Mouse (Mus musculus): ENCODE data around the gene Rccd1.
"Not testable (repeated sequence)": the region's sequence is repeated elsewhere in the genome, so short reads cannot be mapped to it uniquely, and the experiment has no call there.

Rccd1 gene

GRCm38 (mm10) chr7:80343270-80344018, 19.2 kb upstream of the Rccd1 start:
- no peak for DNase-seq

GRCm38 (mm10) chr7:80342858-80343257, 18.6 kb upstream of the Rccd1 start, which contains the start of gene Hddc3:
Hddc3 (plus strand) TSS chr7:80343104.
- DNase-seq = peak; percentile 99

GRCm38 (mm10) chr7:80341793-80342192, 17.5 kb upstream of the Rccd1 start:
- DNase-seq = no peak

- peak; percentile 76 to 88 for DNase-seq
Measured at GRCm38 (mm10) chr7:80340793-80341192, 16.5 kb upstream of the Rccd1 start, which contains the start of gene Unc45a. Unc45a (minus strand) TSS chr7:80341005.

- DNase-seq = peak; percentile 99
Measured at GRCm38 (mm10) chr7:80339793-80340628, 15.8 kb upstream of the Rccd1 start.

- DNase-seq = peak; percentile 43 to 66
Measured at GRCm38 (mm10) chr7:80339371-80339770, 15.1 kb upstream of the Rccd1 start.

- DNase-seq = no peak
Measured at GRCm38 (mm10) chr7:80336932-80337331, 12.7 kb upstream of the Rccd1 start.

- DNase-seq = no peak
Measured at GRCm38 (mm10) chr7:80334848-80335247, 10.6 kb upstream of the Rccd1 start.

GRCm38 (mm10) chr7:80331433-80331832, 7.2 kb upstream of the Rccd1 start:
- no peak for DNase-seq

- DNase-seq = no peak
Measured at GRCm38 (mm10) chr7:80330278-80330677, 6.0 kb upstream of the Rccd1 start.

- no peak for DNase-seq
Measured at GRCm38 (mm10) chr7:80326076-80326475, 1.8 kb upstream of the Rccd1 start.

- no peak for DNase-seq
Measured at GRCm38 (mm10) chr7:80325292-80325868, 1.1 kb upstream of the Rccd1 start.

GRCm38 (mm10) chr7:80324816-80325119, 514 bp upstream of the Rccd1 start:
- DNase-seq = not testable (repeated sequence)

- no peak for DNase-seq
Measured at GRCm38 (mm10) chr7:80323336-80323735, 918 bp downstream of the Rccd1 start.

- no peak for DNase-seq
Measured at GRCm38 (mm10) chr7:80319846-80320496, 4.3 kb downstream of the Rccd1 start.

GRCm38 (mm10) chr7:80318670-80319069, 5.6 kb downstream of the Rccd1 start:
- no peak for DNase-seq

GRCm38 (mm10) chr7:80317439-80318115, 6.7 kb downstream of the Rccd1 start:
- DNase-seq = no peak

GRCm38 (mm10) chr7:80315733-80316132, 8.5 kb downstream of the Rccd1 start:
- DNase-seq = no peak

- no peak for DNase-seq
Measured at GRCm38 (mm10) chr7:80310771-80311170, 13.5 kb downstream of the Rccd1 start.

GRCm38 (mm10) chr7:80307766-80308165, 16.5 kb downstream of the Rccd1 start:
- no peak for DNase-seq

GRCm38 (mm10) chr7:80301522-80301921, 22.7 kb downstream of the Rccd1 start:
- DNase-seq = no peak

- DNase-seq = no peak
Measured at GRCm38 (mm10) chr7:80299568-80299967, 24.7 kb downstream of the Rccd1 start.

GRCm38 (mm10) chr7:80298754-80299153, 25.5 kb downstream of the Rccd1 start:
- DNase-seq = no peak
